Mouse (Mus musculus): ENCODE data around the gene Psmb5. TPM values are rescaled to one million over a fixed set of nuclear protein-coding genes. Genes with fewer than 3 reads are reported as not detected.

The Psmb5 gene
- polyA plus RNA-seq, 1 experiment from 2014 or later: 387 TPM

MicroRNA genes within 50 kb of the gene (microRNA counts, 519-probe panel; counts per million panel counts)
- 473 counts per million, percentile 71 among the panel's probes with 10 or more counts for microRNA mmu-miR-686

Small RNA genes lying within 50 kb of the gene (microRNA-seq; reads per million reads assigned to microRNA genes)
- gene Mir686 (ENCODE audit: borderline number of aligned reads): not detected
- gene Mir6948 (ENCODE audit: borderline number of aligned reads): not detected

Other genes with a start within 250 kb of the Psmb5 start
- gene Slc7a7, start 200.2 kb downstream of the Psmb5 start, polyA plus RNA-seq (2015; fragmentation: Nextera tagmentation; extraction: Ambion mirVana): 6.5 and 8.1 TPM in 2 replicates
- gene Mrpl52, start 191.1 kb downstream of the Psmb5 start, polyA plus RNA-seq (2015; fragmentation: Nextera tagmentation; extraction: Ambion mirVana): 297 and 318 TPM in 2 replicates
- gene Mmp14, start 186.4 kb downstream of the Psmb5 start, polyA plus RNA-seq (2015; fragmentation: Nextera tagmentation; extraction: Ambion mirVana): 35.6 and 36.1 TPM in 2 replicates
- gene Lrp10, start 153.9 kb downstream of the Psmb5 start, polyA plus RNA-seq (2015; fragmentation: Nextera tagmentation; extraction: Ambion mirVana): 88.3 and 93.7 TPM in 2 replicates
- 1.1 and 2.1 TPM in 2 replicates for gene Rem2, start 141.9 kb downstream of the Psmb5 start, polyA plus RNA-seq (2015; fragmentation: Nextera tagmentation; extraction: Ambion mirVana)
- gene Prmt5, start 100.5 kb downstream of the Psmb5 start, polyA plus RNA-seq (2015; fragmentation: Nextera tagmentation; extraction: Ambion mirVana): 62.9 and 64.6 TPM in 2 replicates
- 111 and 113 TPM in 2 replicates for gene Haus4, start 63.4 kb downstream of the Psmb5 start, polyA plus RNA-seq (2015; fragmentation: Nextera tagmentation; extraction: Ambion mirVana)
- 11.9 and 14.9 TPM in 2 replicates for gene Ajuba, start 40.5 kb downstream of the Psmb5 start, polyA plus RNA-seq (2015; fragmentation: Nextera tagmentation; extraction: Ambion mirVana)
- 4.7 and 5.0 TPM in 2 replicates for gene 4931414P19Rik, start 12.0 kb downstream of the Psmb5 start, polyA plus RNA-seq (2015; fragmentation: Nextera tagmentation; extraction: Ambion mirVana)
- 82.4 and 117 TPM in 2 replicates for gene Psmb11, start 3.4 kb upstream of the Psmb5 start, polyA plus RNA-seq (2015; fragmentation: Nextera tagmentation; extraction: Ambion mirVana)
- gene Gm17606, start 22.9 kb upstream of the Psmb5 start, polyA plus RNA-seq (2015; fragmentation: Nextera tagmentation; extraction: Ambion mirVana): not detected in 2 replicates
- gene Cdh24, start 23.3 kb upstream of the Psmb5 start, polyA plus RNA-seq (2015; fragmentation: Nextera tagmentation; extraction: Ambion mirVana): 5.2 and 5.4 TPM in 2 replicates
- gene 1700123O20Rik, start 68.2 kb upstream of the Psmb5 start, polyA plus RNA-seq (2015; fragmentation: Nextera tagmentation; extraction: Ambion mirVana): 101 TPM in 2 replicates
- gene Acin1, start 68.9 kb upstream of the Psmb5 start, polyA plus RNA-seq (2015; fragmentation: Nextera tagmentation; extraction: Ambion mirVana): 137 and 173 TPM in 2 replicates
- gene Gm29776, start 80.8 kb upstream of the Psmb5 start, polyA plus RNA-seq (2015; fragmentation: Nextera tagmentation; extraction: Ambion mirVana): 0.09 and 0.18 TPM in 2 replicates
- gene Cebpe, start 94.2 kb upstream of the Psmb5 start, polyA plus RNA-seq (2015; fragmentation: Nextera tagmentation; extraction: Ambion mirVana): not detected in 2 replicates
- 0.94 and 1.2 TPM in 2 replicates for gene Slc7a8, start 163.9 kb upstream of the Psmb5 start, polyA plus RNA-seq (2015; fragmentation: Nextera tagmentation; extraction: Ambion mirVana)
- gene Rnf212b, start 196.1 kb upstream of the Psmb5 start, polyA plus RNA-seq (2015; fragmentation: Nextera tagmentation; extraction: Ambion mirVana): not detected in 2 replicates

Measured in thymus, postnatal 0 days (tissue).